Comparison of ENCODE assay signal across 14 mouse cellular contexts in the genomic region with DNA sequence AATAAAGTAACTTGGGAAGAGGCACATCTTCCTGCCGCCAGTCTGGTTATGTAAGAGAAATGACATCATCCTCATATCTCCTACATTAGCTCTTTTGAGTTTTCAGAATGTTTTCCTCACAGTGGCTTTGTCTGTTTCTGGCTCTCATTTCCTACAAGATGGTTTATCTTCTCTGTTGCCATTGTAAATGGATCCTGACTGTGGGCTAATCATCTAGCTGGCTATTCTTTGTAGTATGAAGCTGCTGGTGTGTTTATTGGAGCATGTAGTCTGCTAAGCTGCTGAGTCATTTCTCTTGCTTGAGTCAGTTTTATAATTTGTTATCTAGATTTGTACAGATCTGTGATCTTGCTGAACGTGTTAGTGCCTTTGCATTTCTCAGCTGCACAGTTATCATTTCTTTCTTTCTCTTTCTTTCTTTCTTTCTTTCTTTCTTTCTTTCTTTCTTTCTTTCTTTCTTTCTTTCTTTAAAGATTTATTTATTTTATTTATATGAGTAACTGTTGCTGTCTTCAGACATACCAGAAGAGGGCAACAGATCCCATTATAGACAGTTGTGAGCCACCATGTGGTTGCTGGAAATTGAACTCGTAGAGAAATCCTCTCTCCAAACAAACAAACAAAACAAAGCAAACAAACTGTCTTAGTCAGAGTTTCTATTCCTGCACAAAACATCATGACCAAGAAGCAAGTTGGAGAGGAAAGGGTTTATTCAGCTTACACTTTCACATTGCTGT. TPM values are rescaled to one million over a fixed set of nuclear protein-coding genes. Genes with fewer than 3 reads are reported as not detected.
A peak's percentile ranks its signal among the peaks of the same experiment; 100 is the strongest.
DNase-seq lines count a peak whose midpoint lies in the region; ATAC-seq and TF ChIP-seq lines count a peak whose summit lies in the region.
"Had no signal": no experiment of that assay in that cellular context is flagged by ENCODE, and none has a peak within 500 bp of the region (broad histone marks: within the 10 kb centered on the region; RNA-seq: fewer than 3 reads in every experiment).

No protein-coding gene starts in this region.

- no peaks in the 10 kb centered on the region for H3K36me3 ChIP-seq in heart, embryonic 11.5 days (ENCODE audit: control insufficient read depth, insufficient read depth, low read length)
- H3K36me3 ChIP-seq in lung, postnatal 0 days (ENCODE audit: insufficient read depth, low read length): no peaks in the 10 kb centered on the region
- H3K36me3 ChIP-seq: forebrain, embryonic 15.5 days had no signal

- 44% methylated on average over 3 of the region's 3 CpGs for WGBS in heart, embryonic 11.5 days (ENCODE audit: insufficient replicate concordance)
- 18% methylated on average over 3 of the region's 3 CpGs for WGBS in lung, postnatal 0 days

- peak; percentile 30 for TF ChIP-seq CTCF in lung, postnatal 0 days (IDR thresholded peaks at IDR 0.05)

- H3K4me2 ChIP-seq in heart, embryonic 11.5 days: no peak overlapping the region
- no peak overlapping the region for H3K4me2 ChIP-seq in lung, postnatal 0 days (replicated peaks; ENCODE audit: low read depth, low read length)
- H3K4me2 ChIP-seq: forebrain, embryonic 15.5 days; liver, embryonic 11.5 days had no signal

- no peak for TF ChIP-seq EP300 in lung, postnatal 0 days (IDR thresholded peaks at IDR 0.05)

- peak overlapping the region; percentile 51; the same call in 1 of the 2 replicates for H3K27ac ChIP-seq in heart, embryonic 11.5 days (ENCODE audit: low read depth, low read length)
- H3K27ac ChIP-seq in lung, postnatal 0 days (ENCODE audit: low read length): no peak overlapping the region
- H3K27ac ChIP-seq: forebrain, embryonic 15.5 days had no signal

- DNase-seq in heart, postnatal 25 days (ENCODE audit: low spot score): no peak
- peak; percentile 39 for DNase-seq in lung, postnatal 0 days (ENCODE audit: low spot score)
- no peak for DNase-seq in lung, postnatal 36 days
- peak; percentile 64 for DNase-seq in adipocyte (ENCODE audit: low spot score)
- peak; percentile 68 for DNase-seq in telencephalon, adult 2 months (ENCODE audit: low read depth, low spot score)
- no peak for DNase-seq in cerebellum, postnatal 10 days
- DNase-seq: adrenal gland, adult 2 months; heart, postnatal 10 days; kidney, adult 18-20 months; lung, postnatal 4 days; thymus, postnatal 14 days had no signal

- H3K4me1 ChIP-seq in heart, embryonic 11.5 days (ENCODE audit: control insufficient read depth, insufficient read depth, low read length): no peaks in the 10 kb centered on the region; the same call in 1 of the 2 replicates
- no peaks in the 10 kb centered on the region for H3K4me1 ChIP-seq in lung, postnatal 0 days (ENCODE audit: insufficient read depth, low read depth, low read length)
- H3K4me1 ChIP-seq: forebrain, embryonic 15.5 days had no signal

- intact Hi-C loops in heart, postnatal 25 days (cut with DNase I): no loop called here

- ATAC-seq in heart, embryonic 11.5 days (replicated peaks; ENCODE audit: insufficient number of reproducible peaks, low FRiP score, low TSS enrichment): no peak
- ATAC-seq in lung, postnatal 0 days: peak; percentile 25; the same call in 1 of the 2 replicates
- ATAC-seq: forebrain, embryonic 15.5 days had no signal

- no peak overlapping the region for H3K4me3 ChIP-seq in heart, embryonic 11.5 days (ENCODE audit: low read depth, low read length)
- H3K4me3 ChIP-seq in lung, postnatal 0 days (ENCODE audit: low read depth, low read length): no peak overlapping the region
- H3K4me3 ChIP-seq: forebrain, embryonic 15.5 days had no signal

- no peaks in the 10 kb centered on the region for H3K27me3 ChIP-seq in heart, embryonic 11.5 days (ENCODE audit: control insufficient read depth, insufficient read depth, low read length)
- no peaks in the 10 kb centered on the region for H3K27me3 ChIP-seq in lung, postnatal 0 days (replicated peaks; ENCODE audit: insufficient read depth, low read length)

- H3K9me3 ChIP-seq in heart, embryonic 11.5 days (replicated peaks; ENCODE audit: control insufficient read depth, low read length): no peaks in the 10 kb centered on the region
- H3K9me3 ChIP-seq in lung, postnatal 0 days (ENCODE audit: low read length): no peaks in the 10 kb centered on the region
- H3K9me3 ChIP-seq: forebrain, embryonic 15.5 days had no signal

- H3K9ac ChIP-seq in heart, embryonic 11.5 days (ENCODE audit: low read depth, low read length): no peak overlapping the region
- H3K9ac ChIP-seq in lung, postnatal 0 days (replicated peaks; ENCODE audit: low read depth): no peak overlapping the region
- H3K9ac ChIP-seq: forebrain, embryonic 15.5 days had no signal

RNA-seq across cellular contexts. Expression of gene Rhou, which starts 19.2 kb away (rescaled TPM):
- 15.9 and 17.3 TPM in 2 replicates for polyA plus RNA-seq in heart, embryonic 11.5 days (2014; fragmentation: Nextera tagmentation; extraction: Ambion mirVana)
- total RNA-seq in heart, postnatal 25 days (2021): 1 to 10 TPM; 6.4 to 7.7 TPM
- 5.8 and 8.7 TPM in 2 replicates for polyA plus RNA-seq in lung, postnatal 0 days (2015; fragmentation: Nextera tagmentation; extraction: Ambion mirVana)

Comparison
In these comparisons a context has a peak if more than half of its experiments do, and no peak if none do; other contexts are left out.
1. DNase-seq: peak in lung, postnatal 0 days (single experiment), adipocyte (single experiment) and telencephalon, adult 2 months (single experiment); none in heart, postnatal 25 days (single experiment), lung, postnatal 36 days (single experiment) and cerebellum, postnatal 10 days (0 of 2).